Mouse (Mus musculus): ENCODE results near the gene Npsr1. TPM values are rescaled to one million over a fixed set of nuclear protein-coding genes. Genes with fewer than 3 reads are reported as not detected.

Npsr1 gene
- polyA plus RNA-seq, 1 experiment from 2014 or later = not detected

GRCm38 (mm10) chr9:24133142-24133541 lies 35.3 kb downstream of the Npsr1 start:
- Histone ChIP-seq H3K9ac (ENCODE audit: low read depth, low read length) (no peak overlapping the region), H3K4me1 (replicated peaks; ENCODE audit: control insufficient read depth, insufficient read depth, low read length) (no peaks in the 10 kb centered on the region), H3K27me3 (ENCODE audit: control insufficient read depth, insufficient read depth, low read length) (no peaks in the 10 kb centered on the region), H3K4me2 (replicated peaks; ENCODE audit: low read depth, low read length) (no peak overlapping the region), H3K36me3 (ENCODE audit: control insufficient read depth, insufficient read depth, low read length) (no peaks in the 10 kb centered on the region), H3K9me3 (ENCODE audit: control insufficient read depth, low read length) (no peaks in the 10 kb centered on the region), H3K27ac (ENCODE audit: low read depth, low read length) (no peak overlapping the region), H3K4me3 (ENCODE audit: low read depth, low read length) (no peak overlapping the region)
- DNase-seq (ENCODE audit: low spot score) (no peak), ATAC-seq (ENCODE audit: low FRiP score) (no peak)
- WGBS = 89% methylated on average over 1 of the region's 1 CpGs

GRCm38 (mm10) chr9:24136354-24136753 lies 38.6 kb downstream of the Npsr1 start:
- Histone ChIP-seq H3K27me3 (ENCODE audit: control insufficient read depth, insufficient read depth, low read length) (no peaks in the 10 kb centered on the region), H3K4me2 (replicated peaks; ENCODE audit: low read depth, low read length) (no peak overlapping the region), H3K9ac (ENCODE audit: low read depth, low read length) (no peak overlapping the region), H3K9me3 (ENCODE audit: control insufficient read depth, low read length) (no peaks in the 10 kb centered on the region), H3K4me1 (replicated peaks; ENCODE audit: control insufficient read depth, insufficient read depth, low read length) (no peaks in the 10 kb centered on the region), H3K36me3 (ENCODE audit: control insufficient read depth, insufficient read depth, low read length) (no peaks in the 10 kb centered on the region), H3K4me3 (ENCODE audit: low read depth, low read length) (no peak overlapping the region), H3K27ac (ENCODE audit: low read depth, low read length) (no peak overlapping the region)
- DNase-seq (ENCODE audit: low spot score) (no peak), ATAC-seq (ENCODE audit: low FRiP score) (no peak)

- Histone ChIP-seq H3K27ac (ENCODE audit: low read depth, low read length) (no peak overlapping the region), H3K4me2 (replicated peaks; ENCODE audit: low read depth, low read length) (no peak overlapping the region), H3K36me3 (ENCODE audit: control insufficient read depth, insufficient read depth, low read length) (no peaks in the 10 kb centered on the region), H3K27me3 (ENCODE audit: control insufficient read depth, insufficient read depth, low read length) (no peaks in the 10 kb centered on the region), H3K9ac (ENCODE audit: low read depth, low read length) (no peak overlapping the region), H3K4me1 (replicated peaks; ENCODE audit: control insufficient read depth, insufficient read depth, low read length) (no peaks in the 10 kb centered on the region), H3K4me3 (ENCODE audit: low read depth, low read length) (no peak overlapping the region), H3K9me3 (ENCODE audit: control insufficient read depth, low read length) (no peaks in the 10 kb centered on the region)
- no peak for ATAC-seq (ENCODE audit: low FRiP score)
- 95% methylated on average over 2 of the region's 2 CpGs for WGBS
- no peak for DNase-seq (ENCODE audit: low spot score)
Measured at GRCm38 (mm10) chr9:24144341-24144740, 46.5 kb downstream of the Npsr1 start.

GRCm38 (mm10) chr9:24157208-24157607 lies 59.4 kb downstream of the Npsr1 start:
- H3K4me1 ChIP-seq (replicated peaks; ENCODE audit: control insufficient read depth, insufficient read depth, low read length) = no peaks in the 10 kb centered on the region
- H3K4me3 ChIP-seq (ENCODE audit: low read depth, low read length) = no peak overlapping the region
- ATAC-seq (ENCODE audit: low FRiP score) = no peak
- no peak overlapping the region for H3K27ac ChIP-seq (ENCODE audit: low read depth, low read length)
- H3K36me3 ChIP-seq (ENCODE audit: control insufficient read depth, insufficient read depth, low read length) = no peaks in the 10 kb centered on the region
- DNase-seq (ENCODE audit: low spot score) = no peak
- H3K9ac ChIP-seq (ENCODE audit: low read depth, low read length) = no peak overlapping the region
- no peaks in the 10 kb centered on the region for H3K27me3 ChIP-seq (ENCODE audit: control insufficient read depth, insufficient read depth, low read length)
- H3K4me2 ChIP-seq (replicated peaks; ENCODE audit: low read depth, low read length) = no peak overlapping the region
- no peaks in the 10 kb centered on the region for H3K9me3 ChIP-seq (ENCODE audit: control insufficient read depth, low read length)
- WGBS = 54% methylated on average over 1 of the region's 1 CpGs

- H3K27ac ChIP-seq (ENCODE audit: low read depth, low read length) = no peak overlapping the region
- H3K27me3 ChIP-seq (ENCODE audit: control insufficient read depth, insufficient read depth, low read length) = no peaks in the 10 kb centered on the region
- ATAC-seq (ENCODE audit: low FRiP score) (no peak), DNase-seq (ENCODE audit: low spot score) (no peak)
- no peak overlapping the region for H3K4me3 ChIP-seq (ENCODE audit: low read depth, low read length)
- no peak overlapping the region for H3K9ac ChIP-seq (ENCODE audit: low read depth, low read length)
- no peaks in the 10 kb centered on the region for H3K4me1 ChIP-seq (replicated peaks; ENCODE audit: control insufficient read depth, insufficient read depth, low read length)
- H3K4me2 ChIP-seq (replicated peaks; ENCODE audit: low read depth, low read length) = no peak overlapping the region
- H3K36me3 ChIP-seq (ENCODE audit: control insufficient read depth, insufficient read depth, low read length) = no peaks in the 10 kb centered on the region
- WGBS = 27% methylated on average over 1 of the region's 1 CpGs
- no peaks in the 10 kb centered on the region for H3K9me3 ChIP-seq (ENCODE audit: control insufficient read depth, low read length)
Measured at GRCm38 (mm10) chr9:24160409-24160808, 62.6 kb downstream of the Npsr1 start.

GRCm38 (mm10) chr9:24168501-24168900 lies 70.7 kb downstream of the Npsr1 start:
- Histone ChIP-seq H3K4me2 (replicated peaks; ENCODE audit: low read depth, low read length) (no peak overlapping the region), H3K9me3 (ENCODE audit: control insufficient read depth, low read length) (no peaks in the 10 kb centered on the region), H3K4me1 (replicated peaks; ENCODE audit: control insufficient read depth, insufficient read depth, low read length) (no peaks in the 10 kb centered on the region), H3K4me3 (ENCODE audit: low read depth, low read length) (no peak overlapping the region), H3K36me3 (ENCODE audit: control insufficient read depth, insufficient read depth, low read length) (no peaks in the 10 kb centered on the region), H3K27ac (ENCODE audit: low read depth, low read length) (no peak overlapping the region), H3K9ac (ENCODE audit: low read depth, low read length) (no peak overlapping the region), H3K27me3 (ENCODE audit: control insufficient read depth, insufficient read depth, low read length) (no peaks in the 10 kb centered on the region)
- 90% methylated on average over 1 of the region's 1 CpGs for whole genome bisulfite sequencing
- no peak for DNase-seq (ENCODE audit: low spot score)
- ATAC-seq (ENCODE audit: low FRiP score) = no peak

- DNase-seq (ENCODE audit: low spot score) = no peak
- WGBS = 91% methylated on average over 1 of the region's 1 CpGs
- no peaks in the 10 kb centered on the region for H3K36me3 ChIP-seq (ENCODE audit: control insufficient read depth, insufficient read depth, low read length)
- H3K27ac ChIP-seq (ENCODE audit: low read depth, low read length) = no peak overlapping the region
- no peaks in the 10 kb centered on the region for H3K4me1 ChIP-seq (replicated peaks; ENCODE audit: control insufficient read depth, insufficient read depth, low read length)
- no peaks in the 10 kb centered on the region for H3K9me3 ChIP-seq (ENCODE audit: control insufficient read depth, low read length)
- no peaks in the 10 kb centered on the region for H3K27me3 ChIP-seq (ENCODE audit: control insufficient read depth, insufficient read depth, low read length)
- no peak for ATAC-seq (ENCODE audit: low FRiP score)
- H3K4me2 ChIP-seq (replicated peaks; ENCODE audit: low read depth, low read length) = no peak overlapping the region
- H3K4me3 ChIP-seq (ENCODE audit: low read depth, low read length) = no peak overlapping the region
- no peak overlapping the region for H3K9ac ChIP-seq (ENCODE audit: low read depth, low read length)
Measured at GRCm38 (mm10) chr9:24170728-24171127, 72.9 kb downstream of the Npsr1 start.

GRCm38 (mm10) chr9:24178744-24179143 lies 80.9 kb downstream of the Npsr1 start:
- H3K4me2 ChIP-seq (replicated peaks; ENCODE audit: low read depth, low read length) = no peak overlapping the region
- H3K27me3 ChIP-seq (ENCODE audit: control insufficient read depth, insufficient read depth, low read length) = no peaks in the 10 kb centered on the region
- H3K4me3 ChIP-seq (ENCODE audit: low read depth, low read length) = no peak overlapping the region
- ATAC-seq (ENCODE audit: low FRiP score) (no peak), DNase-seq (ENCODE audit: low spot score) (no peak)
- H3K9me3 ChIP-seq (ENCODE audit: control insufficient read depth, low read length) = no peaks in the 10 kb centered on the region
- WGBS = 85% methylated on average over 2 of the region's 2 CpGs
- H3K27ac ChIP-seq (ENCODE audit: low read depth, low read length) = no peak overlapping the region
- no peaks in the 10 kb centered on the region for H3K4me1 ChIP-seq (replicated peaks; ENCODE audit: control insufficient read depth, insufficient read depth, low read length)
- H3K36me3 ChIP-seq (ENCODE audit: control insufficient read depth, insufficient read depth, low read length) = no peaks in the 10 kb centered on the region
- H3K9ac ChIP-seq (ENCODE audit: low read depth, low read length) = no peak overlapping the region

- WGBS = 83% methylated on average over 7 of the region's 7 CpGs
Measured at GRCm38 (mm10) chr9:24180926-24181325, 83.1 kb downstream of the Npsr1 start.

More at GRCm38 (mm10) chr9:24180926-24181325, 83.1 kb downstream of the Npsr1 start:
- no peak for DNase-seq (ENCODE audit: low spot score)
- no peaks in the 10 kb centered on the region for H3K9me3 ChIP-seq (ENCODE audit: control insufficient read depth, low read length)
- ATAC-seq (ENCODE audit: low FRiP score) = no peak
- H3K9ac ChIP-seq (ENCODE audit: low read depth, low read length) = no peak overlapping the region
- no peak overlapping the region for H3K4me3 ChIP-seq (ENCODE audit: low read depth, low read length)
- H3K4me1 ChIP-seq (replicated peaks; ENCODE audit: control insufficient read depth, insufficient read depth, low read length) = no peaks in the 10 kb centered on the region
- H3K4me2 ChIP-seq (replicated peaks; ENCODE audit: low read depth, low read length) = no peak overlapping the region
- H3K27ac ChIP-seq (ENCODE audit: low read depth, low read length) = no peak overlapping the region
- H3K36me3 ChIP-seq (ENCODE audit: control insufficient read depth, insufficient read depth, low read length) = no peaks in the 10 kb centered on the region
- no peaks in the 10 kb centered on the region for H3K27me3 ChIP-seq (ENCODE audit: control insufficient read depth, insufficient read depth, low read length)

All from hindbrain, embryonic 11.5 days (tissue).